Mouse (Mus musculus): ENCODE results near the gene Top3a.
A peak's percentile ranks its signal among the peaks of the same experiment; 100 is the strongest.

Gene Top3a

GRCm38 (mm10) chr11:60774841-60775240 lies 2.3 kb downstream of the Top3a start:
- no peak for DNase-seq

- no peak for DNase-seq
Observed at GRCm38 (mm10) chr11:60774158-60774689, 2.9 kb downstream of the Top3a start.

GRCm38 (mm10) chr11:60772161-60772560 lies 5.0 kb downstream of the Top3a start:
- no peak for DNase-seq

GRCm38 (mm10) chr11:60770776-60771175 lies 6.4 kb downstream of the Top3a start:
- DNase-seq: no peak

GRCm38 (mm10) chr11:60769322-60769721 lies 7.8 kb downstream of the Top3a start:
- no peak for DNase-seq

- no peak for DNase-seq
Observed at GRCm38 (mm10) chr11:60766969-60767368, 10.2 kb downstream of the Top3a start.

- DNase-seq: peak; percentile 69
Observed at GRCm38 (mm10) chr11:60761681-60762080, 15.5 kb downstream of the Top3a start.

GRCm38 (mm10) chr11:60755570-60755969 lies 21.6 kb downstream of the Top3a start:
- no peak for DNase-seq

- DNase-seq: no peak
Observed at GRCm38 (mm10) chr11:60740321-60740720, 36.8 kb downstream of the Top3a start.

GRCm38 (mm10) chr11:60737450-60737849 lies 39.7 kb downstream of the Top3a start:
- DNase-seq: no peak

- DNase-seq: no peak
Observed at GRCm38 (mm10) chr11:60736491-60736890, 40.7 kb downstream of the Top3a start.

GRCm38 (mm10) chr11:60735191-60735590 lies 42.0 kb downstream of the Top3a start:
- no peak for DNase-seq

GRCm38 (mm10) chr11:60734206-60734605 lies 43.0 kb downstream of the Top3a start:
- DNase-seq: no peak

- DNase-seq: no peak
Observed at GRCm38 (mm10) chr11:60731251-60731650, 45.9 kb downstream of the Top3a start.

- no peak for DNase-seq
Observed at GRCm38 (mm10) chr11:60730169-60730568, 47.0 kb downstream of the Top3a start.

GRCm38 (mm10) chr11:60729217-60729641 lies 47.9 kb downstream of the Top3a start:
- DNase-seq: no peak

GRCm38 (mm10) chr11:60728260-60728761 lies 48.9 kb downstream of the Top3a start, which contains the start of gene Mief2:
Gene Mief2 (plus strand): TSS chr11:60728398.
- DNase-seq: peak; percentile 96

GRCm38 (mm10) chr11:60727392-60728140 lies 49.6 kb downstream of the Top3a start:
- no peak for DNase-seq

GRCm38 (mm10) chr11:60726601-60727391 lies 50.4 kb downstream of the Top3a start, which contains the start of gene Flii:
Gene Flii (minus strand): TSS chr11:60727263.
- peak; percentile 69 for DNase-seq

GRCm38 (mm10) chr11:60719263-60719662 lies 57.9 kb downstream of the Top3a start:
- DNase-seq: no peak

GRCm38 (mm10) chr11:60715833-60716232 lies 61.3 kb downstream of the Top3a start:
- DNase-seq: no peak

- no peak for DNase-seq
Observed at GRCm38 (mm10) chr11:60712639-60713255, 64.4 kb downstream of the Top3a start.

- DNase-seq: no peak
Observed at GRCm38 (mm10) chr11:60712040-60712439, 65.1 kb downstream of the Top3a start.
